Mouse (Mus musculus): ENCODE data around the gene Itpa. TPM values are rescaled to one million over a fixed set of nuclear protein-coding genes. Genes with fewer than 3 reads are reported as not detected.

Gene Itpa
- polyA plus RNA-seq, 1 experiment = 58.1 TPM

DNA sequence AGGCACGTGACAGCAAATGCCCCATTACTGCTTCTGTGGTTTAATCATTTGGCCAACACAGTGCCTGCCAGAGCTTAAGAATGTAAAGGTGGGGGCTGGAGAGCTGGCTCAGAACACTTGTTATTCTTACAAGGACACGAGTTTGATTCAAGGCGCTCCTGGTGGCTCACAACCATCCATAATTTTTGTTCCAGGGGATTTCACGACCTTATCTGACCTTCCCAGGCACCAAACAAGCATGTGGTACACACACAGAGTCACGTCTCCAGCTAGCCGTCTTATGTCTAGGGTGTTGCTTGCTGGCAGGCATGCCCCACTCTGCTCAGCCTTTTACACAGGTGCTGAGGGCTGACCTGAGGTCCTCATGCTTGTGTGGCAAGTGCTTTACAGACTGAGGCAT, 50.5 kb downstream of the Itpa start:
- DNase-seq (ENCODE audit: extremely low spot score in 1 of 2, low spot score in 1 of 2) = no peak

DNA sequence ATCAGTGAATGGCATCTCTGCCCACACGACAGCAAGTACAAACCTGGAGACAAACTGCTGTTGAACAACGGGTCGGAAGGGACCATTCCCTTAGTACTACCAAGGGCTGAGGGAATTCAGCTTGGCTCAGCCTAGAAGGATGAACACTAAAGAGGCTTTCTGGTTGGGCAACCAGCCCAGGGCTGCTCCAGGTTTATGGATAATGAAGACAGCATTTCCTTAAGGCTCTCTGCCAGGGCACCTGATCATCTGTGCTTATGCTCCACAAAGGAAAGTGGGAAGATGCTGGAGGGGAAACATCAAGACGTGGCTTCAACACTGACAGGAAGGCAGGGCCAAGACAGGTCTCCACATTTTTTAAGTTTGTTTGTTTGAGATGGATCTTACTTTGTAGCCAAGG, 57.0 kb downstream of the Itpa start:
- no peak for DNase-seq (ENCODE audit: extremely low spot score in 1 of 2, low spot score in 1 of 2)

DNA sequence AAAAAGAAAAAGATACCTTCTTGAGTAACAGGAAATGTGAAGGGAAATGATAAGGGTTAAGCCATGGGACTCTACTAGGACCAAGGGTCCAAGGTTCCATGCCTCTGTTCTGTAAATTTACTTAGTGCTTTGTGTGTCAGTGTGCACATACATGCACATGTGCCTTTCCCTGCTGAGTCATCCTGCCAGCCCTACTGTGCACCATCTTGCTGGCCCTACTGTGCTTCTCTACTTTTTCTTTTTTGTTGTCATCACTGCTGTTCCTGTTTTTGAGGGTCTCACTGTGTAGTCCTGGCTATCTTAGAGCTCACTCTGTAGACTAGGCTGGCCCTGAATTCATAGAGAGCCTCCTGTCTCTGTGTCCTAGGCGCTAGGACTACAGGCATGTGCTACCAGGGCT, 60.3 kb downstream of the Itpa start:
- no peak for DNase-seq (ENCODE audit: extremely low spot score in 1 of 2, low spot score in 1 of 2)

DNA sequence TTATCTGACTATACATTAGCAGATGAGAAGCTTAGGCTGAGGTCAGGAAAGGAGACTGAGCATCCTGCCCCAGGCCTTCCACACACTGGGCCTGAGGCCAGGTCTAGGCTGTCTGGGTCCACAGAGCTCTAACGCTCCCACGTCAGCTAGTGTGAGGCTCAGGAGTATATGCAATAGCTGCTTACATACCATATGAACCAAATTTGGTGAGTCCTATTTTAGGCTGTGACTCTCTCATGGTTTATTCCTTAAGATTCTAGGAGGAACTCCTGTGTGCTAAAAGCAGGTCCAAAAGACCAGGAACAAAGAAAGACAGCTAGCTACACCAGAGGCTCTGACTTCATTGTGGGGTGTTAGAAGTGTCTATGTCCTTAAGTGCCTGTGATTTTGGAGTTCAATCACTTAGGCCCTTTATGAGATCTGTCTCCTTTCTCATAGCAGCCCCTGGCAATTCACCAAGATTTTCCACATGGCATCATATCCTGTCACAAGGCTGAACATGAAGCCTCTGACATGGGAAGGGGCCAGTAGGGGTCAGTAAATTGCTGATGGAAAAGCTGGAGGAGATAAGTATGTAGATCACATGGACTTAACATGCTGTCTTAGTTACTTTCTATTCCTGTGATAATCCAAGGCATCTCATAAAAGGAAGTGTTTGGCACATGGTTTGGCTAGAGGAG, 61.6 kb downstream of the Itpa start:
- DNase-seq (ENCODE audit: extremely low spot score in 1 of 2, low spot score in 1 of 2) = no peak

DNA sequence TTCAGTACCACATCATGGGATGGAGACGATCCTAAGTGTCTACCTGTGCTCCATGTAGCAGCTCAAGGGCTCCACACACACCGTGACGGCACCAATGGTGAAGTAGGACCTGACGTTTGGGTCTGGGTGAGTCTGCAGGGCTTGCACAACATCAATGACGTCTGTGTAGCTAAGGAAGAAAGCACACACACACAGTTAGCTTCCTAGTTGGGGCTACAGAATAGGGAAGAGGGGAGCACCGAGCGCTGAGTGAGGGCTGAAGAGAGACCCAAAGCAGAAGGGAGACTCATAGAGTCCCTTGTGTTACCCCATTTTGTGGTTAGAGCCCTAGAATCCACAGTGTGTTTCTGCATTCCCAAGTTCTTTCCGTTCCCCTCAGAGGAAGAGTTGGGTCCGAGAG, 63.3 kb downstream of the Itpa start:
- no peak for DNase-seq (ENCODE audit: extremely low spot score in 1 of 2, low spot score in 1 of 2)

Other genes starting within 250 kb of the Itpa start
- gene Vps16, start 243.3 kb upstream of the Itpa start, polyA plus RNA-seq (2012; rRNA removed) = 98.1 and 115 TPM in 2 replicates
- gene Pced1a, start 242.9 kb upstream of the Itpa start, polyA plus RNA-seq (2012; rRNA removed) = 22.7 and 24.3 TPM in 2 replicates
- gene Ptpra, start 217.3 kb upstream of the Itpa start, polyA plus RNA-seq (2012; rRNA removed) = 143 and 161 TPM in 2 replicates
- gene Mrps26, start 103.9 kb upstream of the Itpa start, polyA plus RNA-seq (2012; rRNA removed) = 80.5 and 86.1 TPM in 2 replicates
- gene Oxt, start 91.4 kb upstream of the Itpa start, polyA plus RNA-seq (2012; rRNA removed) = 0.76 TPM in 1 of 2 replicates, not detected in the other
- 0.50 and 0.76 TPM in 2 replicates for gene Avp, start 85.1 kb upstream of the Itpa start, polyA plus RNA-seq (2012; rRNA removed)
- 3.8 TPM in 2 replicates for gene Fastkd5, start 37.6 kb upstream of the Itpa start, polyA plus RNA-seq (2012; rRNA removed)
- 9.8 and 11.2 TPM in 2 replicates for gene Ubox5, start 37.6 kb upstream of the Itpa start, polyA plus RNA-seq (2012; rRNA removed)
- gene Lzts3, start 24.8 kb upstream of the Itpa start, polyA plus RNA-seq (2012; rRNA removed) = 114 and 133 TPM in 2 replicates
- 97.5 and 108 TPM in 2 replicates for gene Ddrgk1, start 3.0 kb upstream of the Itpa start, polyA plus RNA-seq (2012; rRNA removed)
- 0.96 and 1.2 TPM in 2 replicates for gene Slc4a11, start 29.9 kb downstream of the Itpa start, polyA plus RNA-seq (2012; rRNA removed)
- 61.7 and 70.1 TPM in 2 replicates for gene 4930402H24Rik, start 238.8 kb downstream of the Itpa start, polyA plus RNA-seq (2012; rRNA removed)
- 52.4 and 55.7 TPM in 2 replicates for gene Atrn, start 238.9 kb downstream of the Itpa start, polyA plus RNA-seq (2012; rRNA removed)